Mouse (Mus musculus): Measurements from ENCODE around the gene Mboat2. TPM values are rescaled to one million over a fixed set of nuclear protein-coding genes. Genes with fewer than 3 reads are reported as not detected.

Mboat2 gene
- polyA plus RNA-seq, 1 experiment: 24.0 TPM

- Histone ChIP-seq H3K27me3 (ENCODE audit: control insufficient read depth, insufficient read depth, low read length) (no peaks in the 10 kb centered on the region), H3K4me3 (replicated peaks; ENCODE audit: insufficient read depth, low read depth, low read length) (no peak overlapping the region), H3K4me1 (ENCODE audit: control insufficient read depth, insufficient read depth, low read length) (no peaks in the 10 kb centered on the region), H3K27ac (ENCODE audit: insufficient read depth, low read length) (no peak overlapping the region)
- peak; percentile 44 to 65 for DNase-seq
- 43% methylated on average over 6 of the region's 6 CpGs for WGBS
- TF ChIP-seq CTCF (IDR thresholded peaks at IDR 0.05; ENCODE audit: borderline replicate concordance, insufficient read depth, low read depth, low read length): peak; percentile 82
- TF ChIP-seq POLR2A (IDR thresholded peaks at IDR 0.05; ENCODE audit: borderline replicate concordance, insufficient read depth, low read length): no peak
Measured at GRCm38 (mm10) chr12:24952147-24952546, 121.5 kb downstream of the Mboat2 start.

DNA sequence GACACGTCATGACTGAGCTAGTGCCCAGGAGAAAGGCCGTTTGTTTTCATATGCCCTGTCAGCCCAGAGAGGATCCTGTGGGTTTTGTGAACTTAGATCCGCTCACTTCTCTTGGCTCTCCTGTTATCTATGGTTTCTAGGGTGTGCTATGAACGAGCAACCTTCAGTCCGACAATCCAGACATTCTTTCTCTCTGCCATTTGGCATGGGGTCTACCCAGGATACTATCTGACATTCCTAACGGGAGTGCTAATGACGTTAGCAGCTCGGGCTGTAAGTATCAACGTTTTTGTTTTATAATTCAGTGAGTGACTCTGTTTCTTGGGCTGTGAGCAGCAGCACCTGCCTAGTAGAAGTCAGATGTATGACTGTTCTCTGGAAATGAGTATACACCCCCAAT is 124.5 kb downstream of the Mboat2 start:
- WGBS: 89% methylated on average over 9 of the region's 9 CpGs
- no peaks in the 10 kb centered on the region for H3K4me1 ChIP-seq (ENCODE audit: control insufficient read depth, insufficient read depth, low read length)
- H3K4me3 ChIP-seq (replicated peaks; ENCODE audit: insufficient read depth, low read depth, low read length): no peak overlapping the region
- no peak overlapping the region for H3K27ac ChIP-seq (ENCODE audit: insufficient read depth, low read length)
- no peaks in the 10 kb centered on the region for H3K27me3 ChIP-seq (ENCODE audit: control insufficient read depth, insufficient read depth, low read length)
- DNase-seq: no peak
- no peak for TF ChIP-seq CTCF (IDR thresholded peaks at IDR 0.05; ENCODE audit: borderline replicate concordance, insufficient read depth, low read depth, low read length)
- TF ChIP-seq POLR2A (IDR thresholded peaks at IDR 0.05; ENCODE audit: borderline replicate concordance, insufficient read depth, low read length): no peak

DNA sequence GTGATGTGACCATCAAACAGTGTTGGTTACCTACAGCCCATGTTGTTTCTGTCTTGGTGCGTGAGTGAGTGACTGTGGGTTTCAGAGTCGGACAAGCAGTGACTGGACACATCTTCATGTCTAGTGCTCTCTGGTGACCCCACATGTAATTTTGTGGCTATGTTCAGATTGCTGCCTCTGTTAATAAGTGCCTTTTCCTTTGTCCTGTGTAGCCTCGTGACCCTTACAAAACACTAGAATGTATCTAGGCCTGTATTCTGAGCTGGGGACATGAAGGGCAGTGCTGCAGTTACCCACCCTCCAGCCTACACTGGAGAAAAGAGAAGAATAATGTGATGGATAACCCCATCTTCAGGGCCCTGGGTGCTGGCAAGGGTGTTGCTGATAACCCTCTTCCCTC is 127.8 kb downstream of the Mboat2 start:
- H3K4me1 ChIP-seq (ENCODE audit: control insufficient read depth, insufficient read depth, low read length): no peaks in the 10 kb centered on the region
- no peak overlapping the region for H3K27ac ChIP-seq (ENCODE audit: insufficient read depth, low read length)
- no peak overlapping the region for H3K4me3 ChIP-seq (replicated peaks; ENCODE audit: insufficient read depth, low read depth, low read length)
- no peak for DNase-seq
- TF ChIP-seq CTCF (IDR thresholded peaks at IDR 0.05; ENCODE audit: borderline replicate concordance, insufficient read depth, low read depth, low read length) (no peak), POLR2A (IDR thresholded peaks at IDR 0.05; ENCODE audit: borderline replicate concordance, insufficient read depth, low read length) (no peak)
- WGBS: 90% methylated on average over 3 of the region's 3 CpGs
- H3K27me3 ChIP-seq (ENCODE audit: control insufficient read depth, insufficient read depth, low read length): no peaks in the 10 kb centered on the region

- WGBS: 87% methylated on average over 7 of the region's 7 CpGs
- DNase-seq: no peak
- no peaks in the 10 kb centered on the region for H3K27me3 ChIP-seq (ENCODE audit: control insufficient read depth, insufficient read depth, low read length)
- peaks cover 8% of the 10 kb centered on the region for H3K4me1 ChIP-seq (ENCODE audit: control insufficient read depth, insufficient read depth, low read length)
- no peak overlapping the region for H3K27ac ChIP-seq (ENCODE audit: insufficient read depth, low read length)
- H3K4me3 ChIP-seq (replicated peaks; ENCODE audit: insufficient read depth, low read depth, low read length): no peak overlapping the region
- no peak for TF ChIP-seq CTCF (IDR thresholded peaks at IDR 0.05; ENCODE audit: borderline replicate concordance, insufficient read depth, low read depth, low read length)
- no peak for TF ChIP-seq POLR2A (IDR thresholded peaks at IDR 0.05; ENCODE audit: borderline replicate concordance, insufficient read depth, low read length)
Measured at GRCm38 (mm10) chr12:24961821-24962220, 131.1 kb downstream of the Mboat2 start.

DNA sequence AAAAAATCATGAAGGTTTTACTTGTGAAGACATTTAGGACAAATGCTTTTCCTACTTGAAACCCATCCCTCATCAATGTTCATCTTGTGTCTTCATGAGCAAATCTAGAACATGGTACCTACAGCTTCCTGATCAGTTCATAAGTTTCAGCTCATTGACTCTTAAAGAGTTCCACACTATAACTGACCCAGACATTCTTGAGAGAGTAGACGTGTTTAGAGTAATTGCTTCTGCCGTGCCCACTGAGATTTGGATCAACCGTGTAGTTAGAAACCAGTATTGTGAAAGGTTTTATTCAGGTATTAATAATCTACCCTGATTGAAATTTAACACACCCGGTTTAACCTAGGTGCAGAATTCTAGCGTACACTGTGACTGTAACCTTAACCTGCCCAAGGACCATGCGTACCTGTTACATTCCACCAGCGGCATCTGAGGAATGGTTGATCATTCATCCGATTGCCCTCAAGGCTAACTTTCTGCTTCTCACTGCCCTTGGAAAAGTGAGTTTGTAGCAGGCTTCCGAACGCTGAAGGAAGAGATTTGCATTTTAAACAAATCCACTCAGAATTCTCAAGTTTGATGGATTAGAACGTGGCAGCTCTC is 131.8 kb downstream of the Mboat2 start:
- 93% methylated on average over 11 of the region's 11 CpGs for WGBS
- no peak for DNase-seq
- peaks cover 8% of the 10 kb centered on the region for H3K4me1 ChIP-seq (ENCODE audit: control insufficient read depth, insufficient read depth, low read length)
- H3K4me3 ChIP-seq (replicated peaks; ENCODE audit: insufficient read depth, low read depth, low read length): no peak overlapping the region
- TF ChIP-seq CTCF (IDR thresholded peaks at IDR 0.05; ENCODE audit: borderline replicate concordance, insufficient read depth, low read depth, low read length) (no peak), POLR2A (IDR thresholded peaks at IDR 0.05; ENCODE audit: borderline replicate concordance, insufficient read depth, low read length) (no peak)
- no peaks in the 10 kb centered on the region for H3K27me3 ChIP-seq (ENCODE audit: control insufficient read depth, insufficient read depth, low read length)
- no peak overlapping the region for H3K27ac ChIP-seq (ENCODE audit: insufficient read depth, low read length)

DNA sequence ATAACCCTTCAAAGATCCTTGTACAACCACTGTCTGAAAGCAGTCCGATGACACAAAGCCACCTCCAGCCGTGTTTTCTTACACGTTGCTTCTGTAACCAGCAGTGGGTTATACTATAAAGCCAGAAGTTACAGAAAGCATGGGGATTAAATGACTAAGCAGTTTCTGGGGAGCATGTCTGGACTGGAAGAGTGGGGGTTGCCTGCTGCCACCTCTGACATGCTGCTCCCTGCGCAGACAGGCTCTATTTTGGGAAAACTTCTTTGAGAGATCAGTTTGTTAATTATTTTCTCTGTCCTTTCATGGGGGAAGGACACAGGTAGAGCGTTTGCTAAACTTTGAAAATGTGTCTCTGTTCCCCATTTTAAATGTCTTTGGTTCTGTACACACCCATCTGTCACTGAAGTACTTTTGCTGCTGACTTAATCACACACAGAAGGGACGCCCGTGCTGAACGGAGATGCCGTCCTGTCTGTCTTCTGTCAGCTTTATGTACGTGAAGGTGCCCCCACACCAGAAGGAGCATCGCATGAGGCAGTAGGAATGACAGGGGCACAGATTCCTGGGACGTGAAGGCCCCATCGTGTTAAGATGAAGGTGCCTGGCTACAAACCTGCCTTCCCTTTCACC is 132.8 kb downstream of the Mboat2 start:
- no peak for DNase-seq
- Histone ChIP-seq H3K27me3 (ENCODE audit: control insufficient read depth, insufficient read depth, low read length) (no peaks in the 10 kb centered on the region), H3K27ac (ENCODE audit: insufficient read depth, low read length) (no peak overlapping the region), H3K4me3 (replicated peaks; ENCODE audit: insufficient read depth, low read depth, low read length) (no peak overlapping the region), H3K4me1 (ENCODE audit: control insufficient read depth, insufficient read depth, low read length) (peaks cover 8% of the 10 kb centered on the region)
- 76% methylated on average over 13 of the region's 13 CpGs for WGBS
- TF ChIP-seq CTCF (IDR thresholded peaks at IDR 0.05; ENCODE audit: borderline replicate concordance, insufficient read depth, low read depth, low read length): no peak
- no peak for TF ChIP-seq POLR2A (IDR thresholded peaks at IDR 0.05; ENCODE audit: borderline replicate concordance, insufficient read depth, low read length)

GRCm38 (mm10) chr12:24965406-24965805 is 134.7 kb downstream of the Mboat2 start:
- 55% methylated on average over 6 of the region's 6 CpGs for WGBS
- Histone ChIP-seq H3K27ac (ENCODE audit: insufficient read depth, low read length) (peak overlapping the region; percentile 27; the same call in 1 of the 2 replicates), H3K27me3 (ENCODE audit: control insufficient read depth, insufficient read depth, low read length) (no peaks in the 10 kb centered on the region), H3K4me3 (replicated peaks; ENCODE audit: insufficient read depth, low read depth, low read length) (no peak overlapping the region), H3K4me1 (ENCODE audit: control insufficient read depth, insufficient read depth, low read length) (peaks cover 8% of the 10 kb centered on the region)
- DNase-seq: peak; percentile 31 to 65
- TF ChIP-seq CTCF (IDR thresholded peaks at IDR 0.05; ENCODE audit: borderline replicate concordance, insufficient read depth, low read depth, low read length) (no peak), POLR2A (IDR thresholded peaks at IDR 0.05; ENCODE audit: borderline replicate concordance, insufficient read depth, low read length) (no peak)

- Histone ChIP-seq H3K4me1 (ENCODE audit: control insufficient read depth, insufficient read depth, low read length) (peaks cover 8% of the 10 kb centered on the region), H3K27me3 (ENCODE audit: control insufficient read depth, insufficient read depth, low read length) (no peaks in the 10 kb centered on the region), H3K4me3 (replicated peaks; ENCODE audit: insufficient read depth, low read depth, low read length) (no peak overlapping the region), H3K27ac (ENCODE audit: insufficient read depth, low read length) (no peak overlapping the region)
- 16% methylated on average over 2 of the region's 2 CpGs for WGBS
- DNase-seq: peak; percentile 32 to 46
- TF ChIP-seq CTCF (IDR thresholded peaks at IDR 0.05; ENCODE audit: borderline replicate concordance, insufficient read depth, low read depth, low read length): no peak
- TF ChIP-seq POLR2A (IDR thresholded peaks at IDR 0.05; ENCODE audit: borderline replicate concordance, insufficient read depth, low read length): no peak
Measured at GRCm38 (mm10) chr12:24966046-24966445, 135.4 kb downstream of the Mboat2 start.

Data from cerebellum, adult 2 months (tissue).